Mouse (Mus musculus): ENCODE measurements around the gene Pmel. TPM values are rescaled to one million over a fixed set of nuclear protein-coding genes. Genes with fewer than 3 reads are reported as not detected.
A peak's percentile ranks its signal among the peaks of the same experiment; 100 is the strongest.

Gene Pmel
- polyA plus RNA-seq (2015; fragmentation: Nextera tagmentation; extraction: Ambion mirVana): 0.49 and 1.1 TPM in 2 replicates

- H3K9ac ChIP-seq (replicated peaks): peak within 1 kb of the TSS; percentile 57
- peak within 1 kb of the TSS; percentile 83 for H3K27ac ChIP-seq (replicated peaks)
- no peak for ATAC-seq (ENCODE audit: low FRiP score)
- no peaks in the 10 kb centered on the region for H3K36me3 ChIP-seq
- H3K4me1 ChIP-seq: peaks cover 20% of the 10 kb centered on the region
- H3K9me3 ChIP-seq (replicated peaks): no peaks in the 10 kb centered on the region
- H3K27me3 ChIP-seq (replicated peaks): no peaks in the 10 kb centered on the region
- H3K4me2 ChIP-seq: peak within 1 kb of the TSS; percentile 96
- peak within 1 kb of the TSS; percentile 75 for H3K4me3 ChIP-seq (replicated peaks)
- WGBS: 22% methylated on average over 4 of the region's 4 CpGs
Observed at GRCm38 (mm10) chr10:128703895-128704294, at the start of gene Pmel. Pmel (plus strand) TSS chr10:128704195.

DNA sequence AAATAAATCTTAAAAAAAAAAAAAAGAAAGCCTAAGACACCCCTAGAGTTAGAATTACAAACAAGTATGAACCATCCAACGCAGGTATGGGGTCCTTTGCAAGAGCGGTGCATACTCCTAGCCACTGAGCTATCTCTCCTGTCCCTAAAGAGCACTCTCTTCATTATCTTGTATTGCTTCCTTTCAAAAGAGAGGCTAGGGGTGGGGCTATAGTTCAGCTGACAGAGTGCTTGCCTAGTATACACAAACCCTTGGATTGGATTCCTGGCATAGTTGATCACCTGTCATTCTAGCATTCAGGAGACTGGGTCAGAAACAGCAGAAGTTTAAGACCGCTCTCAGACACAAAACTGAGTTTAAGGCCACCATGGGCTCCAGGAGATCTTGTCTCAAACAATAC lies 48.7 kb upstream of the Pmel start:
- Histone ChIP-seq H3K27ac (replicated peaks) (no peak overlapping the region), H3K27me3 (replicated peaks) (no peaks in the 10 kb centered on the region), H3K4me2 (no peak overlapping the region), H3K4me1 (no peaks in the 10 kb centered on the region; the same call in 1 of the 2 replicates), H3K4me3 (replicated peaks) (no peak overlapping the region), H3K9ac (replicated peaks) (no peak overlapping the region), H3K9me3 (replicated peaks) (no peaks in the 10 kb centered on the region), H3K36me3 (0 out of 2 replicates have a peak, but pooled peaks cover 2% of the 10 kb centered on the region)
- WGBS: 87% methylated on average over 3 of the region's 3 CpGs
- ATAC-seq (ENCODE audit: low FRiP score): no peak

GRCm38 (mm10) chr10:128656731-128657130 lies 47.3 kb upstream of the Pmel start:
- Histone ChIP-seq H3K4me2 (no peak overlapping the region), H3K36me3 (no peaks in the 10 kb centered on the region)
- 100% methylated on average over 1 of the region's 1 CpGs for WGBS

GRCm38 (mm10) chr10:128657844-128658243 lies 46.2 kb upstream of the Pmel start:
- Histone ChIP-seq H3K4me3 (replicated peaks) (no peak overlapping the region), H3K4me2 (no peak overlapping the region), H3K36me3 (no peaks in the 10 kb centered on the region), H3K27me3 (replicated peaks) (no peaks in the 10 kb centered on the region), H3K9ac (replicated peaks) (no peak overlapping the region), H3K27ac (replicated peaks) (no peak overlapping the region), H3K4me1 (no peaks in the 10 kb centered on the region; the same call in 1 of the 2 replicates), H3K9me3 (replicated peaks) (no peaks in the 10 kb centered on the region)
- WGBS: 58% methylated on average over 9 of the region's 9 CpGs
- no peak for ATAC-seq (ENCODE audit: low FRiP score)

More at GRCm38 (mm10) chr10:128656731-128657130, 47.3 kb upstream of the Pmel start:
- Histone ChIP-seq H3K27ac (replicated peaks) (no peak overlapping the region), H3K9ac (replicated peaks) (no peak overlapping the region), H3K4me1 (no peaks in the 10 kb centered on the region; the same call in 1 of the 2 replicates), H3K9me3 (replicated peaks) (no peaks in the 10 kb centered on the region), H3K4me3 (replicated peaks) (no peak overlapping the region), H3K27me3 (replicated peaks) (no peaks in the 10 kb centered on the region)
- no peak for ATAC-seq (ENCODE audit: low FRiP score)

DNA sequence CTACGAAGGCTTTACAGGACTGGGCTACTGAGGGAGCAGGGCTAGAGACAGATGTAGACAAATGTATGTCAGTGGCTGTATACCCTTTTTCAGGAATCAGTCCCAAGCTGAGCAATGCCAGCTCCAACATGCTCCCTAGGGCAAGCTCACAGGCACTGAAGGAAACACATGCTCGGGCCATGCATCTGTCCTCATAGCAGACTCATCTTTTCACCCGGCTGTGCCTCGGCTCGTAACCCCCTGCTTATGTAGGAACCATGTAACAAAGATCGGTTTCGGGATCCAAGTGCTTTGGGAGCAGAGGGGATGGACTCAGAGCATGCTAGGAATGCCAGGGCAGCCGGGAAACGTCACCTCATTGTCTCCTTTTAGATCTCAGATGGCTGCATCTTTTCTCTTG lies 44.5 kb upstream of the Pmel start:
- no peaks in the 10 kb centered on the region for H3K36me3 ChIP-seq
- no peak overlapping the region for H3K9ac ChIP-seq (replicated peaks)
- no peaks in the 10 kb centered on the region for H3K4me1 ChIP-seq
- no peak overlapping the region for H3K27ac ChIP-seq (replicated peaks)
- H3K4me2 ChIP-seq: no peak overlapping the region
- no peak overlapping the region for H3K4me3 ChIP-seq (replicated peaks)
- no peaks in the 10 kb centered on the region for H3K9me3 ChIP-seq (replicated peaks)
- 58% methylated on average over 9 of the region's 9 CpGs for WGBS
- H3K27me3 ChIP-seq (replicated peaks): no peaks in the 10 kb centered on the region
- ATAC-seq (ENCODE audit: low FRiP score): no peak

- Histone ChIP-seq H3K9me3 (replicated peaks) (no peaks in the 10 kb centered on the region), H3K9ac (replicated peaks) (no peak overlapping the region), H3K4me2 (no peak overlapping the region), H3K27me3 (replicated peaks) (no peaks in the 10 kb centered on the region), H3K27ac (replicated peaks) (no peak overlapping the region), H3K36me3 (no peaks in the 10 kb centered on the region), H3K4me1 (no peaks in the 10 kb centered on the region), H3K4me3 (replicated peaks) (no peak overlapping the region)
- ATAC-seq (ENCODE audit: low FRiP score): no peak
Observed at GRCm38 (mm10) chr10:128662465-128662864, 41.5 kb upstream of the Pmel start.

DNA sequence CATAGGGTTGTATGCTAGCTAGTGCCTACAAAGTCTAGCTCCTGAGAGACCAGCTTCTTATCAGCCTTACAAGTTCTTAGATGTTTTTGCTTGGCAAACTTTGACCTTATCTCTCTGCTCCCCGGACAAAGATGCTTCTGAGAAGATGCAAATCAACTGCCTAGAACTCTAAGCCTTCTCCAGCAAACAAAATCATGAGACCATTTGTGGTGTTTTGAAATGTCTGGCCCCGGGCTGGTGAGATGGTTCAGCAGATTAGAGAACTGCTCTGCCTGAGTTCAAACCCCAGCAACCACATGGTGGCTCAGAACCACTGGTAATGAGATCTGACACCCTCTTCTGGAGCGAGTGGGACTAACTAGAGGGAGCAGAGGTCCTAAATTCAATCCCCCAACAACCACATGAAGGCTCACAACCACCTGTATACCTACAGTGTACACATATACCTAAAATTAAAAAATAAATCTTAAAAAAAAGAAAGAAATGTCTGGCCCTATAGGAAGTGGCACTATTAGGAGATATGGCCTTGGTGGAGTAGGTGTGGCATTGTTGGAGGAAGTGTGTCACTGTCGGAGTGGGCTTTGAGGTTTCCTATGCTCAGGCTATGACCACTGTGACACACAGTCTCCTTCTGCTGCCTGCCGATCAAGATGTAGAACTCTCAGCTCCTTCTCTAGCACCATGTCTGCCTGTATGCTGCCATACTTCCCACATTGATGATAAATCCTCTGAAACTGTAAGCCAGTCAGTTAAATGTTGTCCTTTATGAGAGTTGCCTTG lies 40.4 kb upstream of the Pmel start:
- Histone ChIP-seq H3K4me2 (no peak overlapping the region), H3K4me1 (peaks cover 11% of the 10 kb centered on the region), H3K9ac (replicated peaks) (no peak overlapping the region), H3K27me3 (replicated peaks) (no peaks in the 10 kb centered on the region), H3K4me3 (replicated peaks) (no peak overlapping the region), H3K27ac (replicated peaks) (no peak overlapping the region), H3K36me3 (no peaks in the 10 kb centered on the region), H3K9me3 (replicated peaks) (no peaks in the 10 kb centered on the region)
- ATAC-seq (ENCODE audit: low FRiP score): no peak
- WGBS: 77% methylated on average over 5 of the region's 5 CpGs

DNA sequence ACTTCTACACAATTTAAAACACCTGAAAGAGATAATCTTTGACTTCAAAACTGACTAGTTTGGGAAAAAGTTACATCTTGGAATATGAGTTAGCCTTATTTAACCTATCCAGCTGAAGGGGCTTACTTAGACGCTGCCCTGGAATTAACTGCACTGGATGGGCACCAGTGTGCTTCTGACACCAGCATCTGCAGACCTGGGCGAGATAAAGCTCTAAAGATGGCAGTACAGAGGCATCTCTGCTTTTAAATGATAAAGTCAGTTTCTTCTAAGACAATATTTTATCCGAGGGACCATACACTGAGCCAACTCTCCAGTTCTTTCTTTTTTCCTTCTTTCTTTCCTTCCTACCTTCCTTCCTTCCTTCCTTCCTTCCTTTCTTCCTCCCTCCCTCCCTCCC lies 39.2 kb upstream of the Pmel start:
- Histone ChIP-seq H3K36me3 (no peaks in the 10 kb centered on the region), H3K9ac (replicated peaks) (no peak overlapping the region), H3K27me3 (replicated peaks) (no peaks in the 10 kb centered on the region), H3K27ac (replicated peaks) (no peak overlapping the region), H3K4me2 (no peak overlapping the region), H3K4me3 (replicated peaks) (no peak overlapping the region), H3K4me1 (peaks cover 17% of the 10 kb centered on the region), H3K9me3 (replicated peaks) (no peaks in the 10 kb centered on the region)
- 75% methylated on average over 3 of the region's 3 CpGs for WGBS
- ATAC-seq (ENCODE audit: low FRiP score): no peak

DNA sequence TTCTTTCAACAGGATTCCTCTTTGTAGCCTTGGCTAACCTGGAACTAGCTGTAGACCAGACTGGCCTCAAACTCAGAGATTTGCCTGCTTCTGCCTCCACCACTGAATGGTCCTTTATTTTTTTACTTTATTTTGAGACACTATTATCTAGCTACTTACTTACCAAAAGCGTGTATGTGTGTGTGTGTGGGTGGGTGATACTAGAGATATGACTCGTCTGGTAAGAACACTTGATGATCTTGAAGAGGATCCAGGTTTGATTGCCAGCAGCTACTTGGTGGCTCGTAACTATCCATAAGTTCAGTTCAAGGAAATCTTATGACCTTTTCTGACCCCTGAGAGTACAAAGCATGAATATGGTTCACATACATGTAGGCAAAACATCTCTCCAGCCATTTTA lies 38.7 kb upstream of the Pmel start:
- ATAC-seq (ENCODE audit: low FRiP score): no peak
- Histone ChIP-seq H3K27me3 (replicated peaks) (no peaks in the 10 kb centered on the region), H3K4me3 (replicated peaks) (no peak overlapping the region), H3K27ac (replicated peaks) (no peak overlapping the region), H3K36me3 (no peaks in the 10 kb centered on the region), H3K4me1 (peaks cover 17% of the 10 kb centered on the region), H3K9me3 (replicated peaks) (no peaks in the 10 kb centered on the region), H3K4me2 (no peak overlapping the region), H3K9ac (replicated peaks) (no peak overlapping the region)
- 90% methylated on average over 3 of the region's 3 CpGs for WGBS

DNA sequence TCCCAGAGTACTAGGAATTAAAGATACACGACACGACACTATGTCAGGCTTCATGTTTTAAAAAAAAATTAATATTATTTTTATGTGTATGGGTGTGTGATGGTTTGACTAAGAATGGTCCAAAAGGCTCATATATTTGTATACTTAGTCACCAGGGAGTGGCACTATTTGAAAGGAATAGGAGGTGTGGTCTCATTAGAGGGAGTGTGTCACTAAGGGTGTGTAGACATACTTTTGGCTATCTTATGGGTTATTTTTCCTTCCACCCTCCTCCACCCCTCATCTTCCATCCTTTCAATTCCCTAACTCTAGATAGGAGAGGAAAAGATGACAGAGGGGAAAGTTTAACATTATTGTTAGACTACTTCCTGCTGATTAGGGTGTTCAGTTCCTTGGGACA lies 38.2 kb upstream of the Pmel start:
- Histone ChIP-seq H3K4me2 (no peak overlapping the region), H3K9ac (replicated peaks) (no peak overlapping the region), H3K4me3 (replicated peaks) (no peak overlapping the region), H3K4me1 (peaks cover 17% of the 10 kb centered on the region), H3K36me3 (peaks cover 2% of the 10 kb centered on the region; the same call in 1 of the 2 replicates), H3K9me3 (replicated peaks) (no peaks in the 10 kb centered on the region), H3K27me3 (replicated peaks) (no peaks in the 10 kb centered on the region), H3K27ac (replicated peaks) (no peak overlapping the region)
- WGBS: 97% methylated on average over 2 of the region's 2 CpGs
- no peak for ATAC-seq (ENCODE audit: low FRiP score)

DNA sequence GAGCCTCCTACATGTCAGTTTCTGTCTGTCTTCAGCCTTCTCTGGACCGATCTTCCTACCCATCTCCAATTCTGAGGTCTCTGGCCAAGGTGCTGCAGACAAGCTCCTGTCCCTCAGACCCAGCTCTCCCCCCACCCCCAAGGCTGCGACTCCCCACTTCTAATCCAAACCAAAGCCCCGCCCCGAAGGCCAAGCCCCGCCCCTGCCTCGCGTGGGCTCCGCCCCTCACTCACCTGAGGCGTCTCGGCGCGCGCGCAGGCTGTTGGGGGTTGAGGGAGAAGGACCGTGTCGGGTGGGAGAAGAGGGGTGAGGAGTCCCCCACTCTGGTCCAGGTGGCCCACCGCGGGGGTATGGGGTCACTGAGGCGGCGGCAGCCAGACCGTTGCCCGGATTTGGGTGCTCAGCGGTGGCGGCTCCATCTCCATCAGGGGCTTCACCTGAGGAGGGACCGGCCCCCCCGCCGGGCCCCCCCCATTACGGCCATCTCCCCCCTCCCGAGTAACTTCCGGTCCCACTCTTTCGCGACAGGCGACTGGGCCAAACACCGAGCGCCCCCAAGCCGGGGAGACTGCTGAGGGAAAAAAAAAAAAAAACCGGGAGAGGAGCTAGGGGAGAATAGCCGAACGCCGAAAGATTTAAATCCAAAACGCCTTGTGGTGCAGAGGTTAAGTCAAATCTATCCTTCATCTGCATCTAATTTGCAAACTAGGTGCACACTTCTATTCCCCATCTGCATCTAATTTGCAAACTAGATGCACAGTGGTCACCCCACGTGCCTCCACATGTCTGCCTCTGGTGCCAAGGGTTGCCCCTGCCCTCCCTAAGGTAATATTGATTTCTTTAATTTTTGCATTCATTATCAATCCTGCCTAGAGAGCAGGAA lies 35.0 kb upstream of the Pmel start:
- Histone ChIP-seq H3K27ac (replicated peaks) (peak overlapping the region; percentile 88), H3K9me3 (replicated peaks) (no peaks in the 10 kb centered on the region), H3K9ac (replicated peaks) (peak overlapping the region; percentile 65), H3K4me1 (peaks cover 25% of the 10 kb centered on the region), H3K27me3 (replicated peaks) (no peaks in the 10 kb centered on the region), H3K4me3 (replicated peaks) (peak overlapping the region; percentile 63), H3K4me2 (peak overlapping the region; percentile 77), H3K36me3 (peaks cover 10% of the 10 kb centered on the region; the same call in 1 of the 2 replicates)
- peak; percentile 78 for ATAC-seq (ENCODE audit: low FRiP score)
- under 1% methylated on average over 42 of the region's 42 CpGs for WGBS

Data from neural tube, embryonic 15.5 days (tissue).